Mouse (Mus musculus) left cerebral cortex, adult 18-20 months (tissue): ENCODE data around the gene Hcrt. TPM values are rescaled to one million over a fixed set of nuclear protein-coding genes. Genes with fewer than 3 reads are reported as not detected.

Experiments used
- DNase-seq, 2 experiments: peaks; one replicate each; pipeline ENCODE4 v3.0.0; 2021 to 2022; ENCODE audit warnings: low spot score in 2 of 2, mixed read lengths in 1 of 2
- total RNA-seq, 2 experiments: library from RNA; stranded (reverse); gene quantifications; 2 replicates each; pipeline ENCODE4 v1.2.3; 2021

Gene Hcrt
- total RNA-seq, 2 experiments from 2014 or later = not detected

GRCm38 (mm10) chr11:100769980-100770379 lies 7.2 kb upstream of the Hcrt start:
- peak in 1 of 2 experiments; percentile 19 for DNase-seq

GRCm38 (mm10) chr11:100767871-100768270 lies 5.1 kb upstream of the Hcrt start:
- no peak for DNase-seq

GRCm38 (mm10) chr11:100766726-100767125 lies 4.0 kb upstream of the Hcrt start:
- no peak for DNase-seq

GRCm38 (mm10) chr11:100761547-100762045 lies 1.1 kb downstream of the Hcrt start:
- peak; percentile 91 to 93 for DNase-seq

GRCm38 (mm10) chr11:100759611-100760233 lies 3.0 kb downstream of the Hcrt start, which contains the start of gene Kcnh4:
Gene Kcnh4, minus strand, starts transcription at chr11:100759942.
- peak; percentile 93 to 95 for DNase-seq

GRCm38 (mm10) chr11:100758707-100759610 lies 3.8 kb downstream of the Hcrt start:
- peak in 1 of 2 experiments; percentile 31 for DNase-seq

GRCm38 (mm10) chr11:100757566-100757965 lies 5.2 kb downstream of the Hcrt start:
- DNase-seq = no peak

GRCm38 (mm10) chr11:100756476-100756875 lies 6.3 kb downstream of the Hcrt start:
- DNase-seq = no peak

- DNase-seq = peak; percentile 57 to 69
Measured at GRCm38 (mm10) chr11:100754693-100755057, 8.1 kb downstream of the Hcrt start.

GRCm38 (mm10) chr11:100754021-100754692 lies 8.6 kb downstream of the Hcrt start:
- peak; percentile 66 to 81 for DNase-seq

GRCm38 (mm10) chr11:100752294-100752693 lies 10.4 kb downstream of the Hcrt start:
- peak in 1 of 2 experiments; percentile 37 for DNase-seq

- DNase-seq = no peak
Measured at GRCm38 (mm10) chr11:100750127-100750526, 12.6 kb downstream of the Hcrt start.

GRCm38 (mm10) chr11:100749469-100749868 lies 13.3 kb downstream of the Hcrt start:
- DNase-seq = peak; percentile 71 to 80

- DNase-seq = peak in 1 of 2 experiments; percentile 45
Measured at GRCm38 (mm10) chr11:100748620-100749019, 14.1 kb downstream of the Hcrt start.

GRCm38 (mm10) chr11:100747114-100747513 lies 15.6 kb downstream of the Hcrt start:
- DNase-seq = no peak

GRCm38 (mm10) chr11:100746546-100746945 lies 16.2 kb downstream of the Hcrt start:
- no peak for DNase-seq

GRCm38 (mm10) chr11:100745085-100745484 lies 17.6 kb downstream of the Hcrt start:
- DNase-seq = peak; percentile 61 to 64

- no peak for DNase-seq
Measured at GRCm38 (mm10) chr11:100741348-100741747, 21.4 kb downstream of the Hcrt start.

- DNase-seq = no peak
Measured at GRCm38 (mm10) chr11:100738749-100739148, 24.0 kb downstream of the Hcrt start.

GRCm38 (mm10) chr11:100738066-100738604 lies 24.6 kb downstream of the Hcrt start, which contains the start of gene Rab5c:
Gene Rab5c, minus strand, starts transcription at chr11:100738215.
- peak; percentile 99 for DNase-seq
